Mouse (Mus musculus) olfactory bulb, adult 2 months (tissue): ENCODE results near the gene N4bp1.

Experiments used
- CTCF ChIP-seq: fragments of 200-500 bp; IDR thresholded peaks from 2 replicates; pipeline ENCODE4 v1.5.1; 2012; ENCODE audit warnings: low read depth, mild to moderate bottlenecking, low read length, moderate library complexity; ENCODE audit not compliant: insufficient read depth
- POLR2A ChIP-seq: fragments of 200-500 bp; IDR thresholded peaks from 2 replicates; pipeline ENCODE4 v1.6.1; 2012; ENCODE audit warnings: mild to moderate bottlenecking, low read depth, low read length, moderate library complexity; ENCODE audit not compliant: insufficient read depth

- TF ChIP-seq CTCF (no peak), POLR2A (no peak)
Observed at GRCm38 (mm10) chr8:86919262-86919661, 34.2 kb upstream of the N4bp1 start.
